Mouse (Mus musculus): ENCODE data around the gene 2010111I01Rik. TPM values are rescaled to one million over a fixed set of nuclear protein-coding genes. Genes with fewer than 3 reads are reported as not detected.

2010111I01Rik gene
- polyA plus RNA-seq, 1 experiment from 2014 or later: 129 TPM

DNA sequence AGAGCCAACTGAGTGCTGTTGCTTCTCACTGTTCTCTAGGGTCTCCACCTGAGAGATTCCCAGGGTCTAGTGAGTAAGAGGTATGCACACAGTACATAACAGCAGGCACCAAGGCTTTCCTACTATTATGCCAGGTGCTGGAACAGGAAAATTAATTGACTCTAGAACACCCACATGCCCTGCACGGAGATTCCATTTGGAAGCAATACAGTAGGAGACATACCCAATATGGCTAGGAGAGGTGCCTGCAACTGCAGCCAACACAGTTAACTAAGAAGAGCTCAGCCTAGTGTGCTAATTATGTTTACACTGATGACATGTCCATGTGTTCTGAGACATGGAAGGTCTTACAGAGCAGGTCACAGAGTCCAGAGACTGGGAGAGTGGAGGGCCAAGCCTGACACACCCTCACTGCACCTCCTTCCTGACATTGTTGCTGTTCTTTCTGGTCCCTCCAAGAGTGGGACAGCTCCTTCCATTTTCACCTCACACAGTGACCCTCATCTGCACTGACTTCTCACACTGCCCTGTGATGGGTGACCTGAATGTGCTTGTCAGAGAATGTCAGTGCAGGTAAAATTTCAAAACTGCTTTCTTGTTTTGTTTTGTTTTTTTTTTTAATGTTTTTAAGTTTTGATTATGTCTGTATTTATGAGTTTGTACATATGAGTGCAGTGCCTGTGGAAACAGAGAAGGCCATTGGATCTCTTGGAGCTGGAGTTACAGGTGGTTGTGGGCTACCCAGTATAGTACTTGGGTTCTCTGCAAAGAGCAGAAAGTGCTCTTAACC is 297.7 kb downstream of the 2010111I01Rik start:
- WGBS: 92% methylated on average over 1 of the region's 1 CpGs
- Histone ChIP-seq H3K27me3 (no peaks in the 10 kb centered on the region), H3K4me3 (no peak overlapping the region), H3K9me3 (no peaks in the 10 kb centered on the region), H3K27ac (no peak overlapping the region), H3K9ac (no peak overlapping the region), H3K4me1 (peaks cover 41% of the 10 kb centered on the region), H3K36me3 (peaks cover 15% of the 10 kb centered on the region; the same call in 1 of the 2 replicates), H3K4me2 (no peak overlapping the region)
- ATAC-seq (ENCODE audit: borderline replicate concordance, extremely low read depth, low FRiP score, low TSS enrichment): no peak

DNA sequence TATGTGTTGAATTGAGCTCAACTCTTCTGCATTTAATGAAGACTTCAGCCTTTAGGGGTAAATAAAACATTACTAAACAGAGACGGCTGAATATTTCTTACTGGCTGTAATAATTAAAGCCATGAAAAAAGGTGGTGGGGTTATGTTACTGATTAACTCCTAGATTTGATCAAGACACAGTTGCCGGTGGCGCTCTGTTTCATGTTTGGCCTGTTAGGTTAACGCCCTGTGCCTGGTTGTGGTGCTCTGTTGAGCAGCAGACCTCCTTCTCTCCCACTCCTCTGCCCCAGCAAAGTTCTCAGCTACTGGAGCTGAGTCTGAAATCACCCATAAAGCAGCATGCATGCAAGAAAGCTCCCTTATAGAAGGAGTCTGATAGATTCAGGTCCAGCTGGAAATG is 303.7 kb downstream of the 2010111I01Rik start:
- H3K4me2 ChIP-seq: no peak overlapping the region
- no peak overlapping the region for H3K9ac ChIP-seq
- no peak for ATAC-seq (ENCODE audit: borderline replicate concordance, extremely low read depth, low FRiP score, low TSS enrichment)
- WGBS: 53% methylated on average over 4 of the region's 4 CpGs
- no peaks in the 10 kb centered on the region for H3K9me3 ChIP-seq
- H3K36me3 ChIP-seq: peaks cover 7% of the 10 kb centered on the region; the same call in 1 of the 2 replicates
- peak overlapping the region; percentile 58 for H3K27ac ChIP-seq
- H3K4me1 ChIP-seq: peaks cover 47% of the 10 kb centered on the region
- no peak overlapping the region for H3K4me3 ChIP-seq
- no peaks in the 10 kb centered on the region for H3K27me3 ChIP-seq

DNA sequence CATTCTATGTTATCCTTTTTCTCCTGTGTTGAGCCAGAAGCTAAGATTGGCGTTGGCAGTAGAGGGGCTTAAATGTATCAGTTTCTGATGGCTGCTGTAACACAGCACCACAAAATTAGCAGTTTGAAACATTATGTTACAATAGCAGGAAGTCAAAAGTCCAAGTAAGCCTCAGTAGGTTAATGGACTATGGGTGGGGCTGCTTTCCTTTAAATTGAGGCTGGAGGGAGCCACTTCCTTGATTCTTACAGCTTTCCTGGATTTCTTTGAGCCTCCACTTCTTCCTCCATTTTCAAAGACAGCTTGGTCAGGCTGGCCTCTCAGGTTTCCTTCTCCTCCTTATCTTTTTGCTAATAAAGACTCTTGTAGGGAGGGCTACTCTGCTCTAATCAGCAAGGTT is 304.1 kb downstream of the 2010111I01Rik start:
- WGBS: 70% methylated on average over 1 of the region's 1 CpGs
- Histone ChIP-seq H3K27me3 (no peaks in the 10 kb centered on the region), H3K4me2 (no peak overlapping the region), H3K9ac (no peak overlapping the region), H3K4me1 (peaks cover 47% of the 10 kb centered on the region), H3K27ac (peak overlapping the region; percentile 58), H3K36me3 (0 out of 2 replicates have a peak, but pooled peaks cover 3% of the 10 kb centered on the region), H3K4me3 (no peak overlapping the region), H3K9me3 (no peaks in the 10 kb centered on the region)
- no peak for ATAC-seq (ENCODE audit: borderline replicate concordance, extremely low read depth, low FRiP score, low TSS enrichment)

DNA sequence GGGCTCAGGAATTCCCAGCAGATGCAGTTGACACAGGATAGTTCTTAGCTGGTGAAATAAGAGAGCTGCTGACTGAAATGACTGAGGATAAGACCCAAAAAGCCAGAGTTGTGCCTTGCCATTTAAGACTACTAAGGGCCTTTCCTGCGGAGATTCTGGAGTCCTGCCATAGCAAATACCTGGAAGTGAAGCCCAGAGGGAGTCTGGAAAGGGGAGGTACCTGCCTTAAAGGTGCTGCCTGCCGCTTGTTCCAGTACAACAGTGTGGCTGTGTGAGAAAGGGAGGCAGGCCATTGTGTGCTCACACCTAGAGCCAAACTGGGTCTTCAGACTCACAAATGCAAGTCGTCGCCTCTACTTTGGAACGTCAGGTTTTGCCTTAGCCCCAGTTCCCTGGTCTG is 305.5 kb downstream of the 2010111I01Rik start:
- WGBS: 44% methylated on average over 5 of the region's 5 CpGs
- Histone ChIP-seq H3K9ac (0 out of 2 replicates have a peak overlapping the region, but pooled peaks have one; percentile 4), H3K36me3 (0 out of 2 replicates have a peak, but pooled peaks cover 3% of the 10 kb centered on the region), H3K4me2 (peak overlapping the region; percentile 42), H3K4me1 (peaks cover 54% of the 10 kb centered on the region), H3K4me3 (peak overlapping the region; percentile 6), H3K9me3 (no peaks in the 10 kb centered on the region), H3K27ac (peak overlapping the region; percentile 66), H3K27me3 (no peaks in the 10 kb centered on the region)
- no peak for ATAC-seq (ENCODE audit: borderline replicate concordance, extremely low read depth, low FRiP score, low TSS enrichment)

GRCm38 (mm10) chr13:63272017-63272601 is 307.4 kb downstream of the 2010111I01Rik start:
- 0 out of 2 replicates have a peak, but pooled peaks cover 3% of the 10 kb centered on the region for H3K36me3 ChIP-seq
- H3K9me3 ChIP-seq: no peaks in the 10 kb centered on the region
- peaks cover 64% of the 10 kb centered on the region for H3K4me1 ChIP-seq
- H3K4me3 ChIP-seq: peak overlapping the region; percentile 49
- ATAC-seq (ENCODE audit: borderline replicate concordance, extremely low read depth, low FRiP score, low TSS enrichment): peak; percentile 3; the same call in 1 of the 2 replicates
- H3K9ac ChIP-seq: peak overlapping the region; percentile 54; the same call in 1 of the 2 replicates
- H3K27me3 ChIP-seq: no peaks in the 10 kb centered on the region
- H3K27ac ChIP-seq: peak overlapping the region; percentile 96
- 20% methylated on average over 16 of the region's 16 CpGs for WGBS
- peak overlapping the region; percentile 52 for H3K4me2 ChIP-seq

GRCm38 (mm10) chr13:63272602-63273229 is 308.0 kb downstream of the 2010111I01Rik start:
- Histone ChIP-seq H3K4me1 (peaks cover 70% of the 10 kb centered on the region), H3K36me3 (0 out of 2 replicates have a peak, but pooled peaks cover 3% of the 10 kb centered on the region), H3K9me3 (no peaks in the 10 kb centered on the region), H3K4me2 (peak overlapping the region; percentile 52), H3K27ac (peak overlapping the region; percentile 96), H3K9ac (peak overlapping the region; percentile 54), H3K27me3 (no peaks in the 10 kb centered on the region), H3K4me3 (peak overlapping the region; percentile 49)
- ATAC-seq (ENCODE audit: borderline replicate concordance, extremely low read depth, low FRiP score, low TSS enrichment): peak; percentile 92
- WGBS: 13% methylated on average over 27 of the region's 27 CpGs

DNA sequence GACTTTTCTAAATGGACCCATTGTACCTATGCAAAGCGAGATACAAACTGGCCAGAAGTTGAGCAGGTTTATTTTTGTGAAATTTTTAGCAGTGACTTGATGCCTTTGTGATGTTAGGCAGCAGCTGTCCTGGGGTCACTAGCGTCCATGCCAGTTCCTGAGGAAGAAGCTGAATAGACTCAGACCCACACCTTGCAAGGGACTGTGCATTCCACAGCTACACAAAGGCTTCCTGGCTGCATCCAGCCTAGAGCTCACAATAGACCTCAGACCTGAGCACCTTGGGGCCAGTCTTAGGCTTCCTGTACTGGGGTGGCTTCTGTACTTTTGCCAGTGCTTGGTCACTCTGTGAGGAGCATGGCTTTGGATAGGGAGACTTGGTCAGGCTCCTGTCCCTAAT is 309.2 kb downstream of the 2010111I01Rik start:
- H3K27me3 ChIP-seq: no peaks in the 10 kb centered on the region
- no peaks in the 10 kb centered on the region for H3K9me3 ChIP-seq
- peak overlapping the region; percentile 53 for H3K4me2 ChIP-seq
- peak overlapping the region; percentile 63 for H3K27ac ChIP-seq
- no peaks in the 10 kb centered on the region for H3K36me3 ChIP-seq
- no peak for ATAC-seq (ENCODE audit: borderline replicate concordance, extremely low read depth, low FRiP score, low TSS enrichment)
- WGBS: 46% methylated on average over 2 of the region's 2 CpGs
- peak overlapping the region; percentile 49 for H3K4me3 ChIP-seq
- H3K4me1 ChIP-seq: peaks cover 75% of the 10 kb centered on the region
- peak overlapping the region; percentile 38 for H3K9ac ChIP-seq

- Histone ChIP-seq H3K27me3 (no peaks in the 10 kb centered on the region), H3K4me2 (peak overlapping the region; percentile 53), H3K9me3 (no peaks in the 10 kb centered on the region), H3K9ac (peak overlapping the region; percentile 38), H3K4me3 (peak overlapping the region; percentile 49), H3K36me3 (no peaks in the 10 kb centered on the region), H3K4me1 (peaks cover 77% of the 10 kb centered on the region), H3K27ac (peak overlapping the region; percentile 63)
- ATAC-seq (ENCODE audit: borderline replicate concordance, extremely low read depth, low FRiP score, low TSS enrichment): no peak
- 49% methylated on average over 10 of the region's 10 CpGs for WGBS
Measured at GRCm38 (mm10) chr13:63274488-63275166, 309.9 kb downstream of the 2010111I01Rik start.

DNA sequence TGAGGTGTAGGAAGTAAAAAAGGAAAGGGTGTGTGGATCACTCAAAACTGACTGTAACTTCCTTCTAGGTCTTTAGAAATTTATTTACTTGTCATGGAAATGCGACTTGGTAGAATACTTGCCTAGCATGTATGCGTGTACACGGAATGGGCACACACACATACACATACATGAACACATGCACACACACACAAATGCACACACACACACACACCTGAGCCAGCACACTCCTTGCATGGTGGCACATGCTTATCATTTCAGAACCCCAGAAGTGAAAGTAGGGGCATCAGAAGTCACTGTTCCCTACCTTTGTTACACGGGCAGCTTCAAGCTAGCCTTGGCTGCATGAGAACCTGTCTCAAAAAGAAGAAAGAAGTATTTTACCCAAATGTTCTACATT is 311.7 kb downstream of the 2010111I01Rik start:
- WGBS: 62% methylated on average over 4 of the region's 4 CpGs
- Histone ChIP-seq H3K36me3 (no peaks in the 10 kb centered on the region), H3K9ac (no peak overlapping the region), H3K4me3 (0 out of 2 replicates have a peak overlapping the region, but pooled peaks have one; percentile 2), H3K9me3 (no peaks in the 10 kb centered on the region), H3K4me2 (peak overlapping the region; percentile 53), H3K27ac (peak overlapping the region; percentile 88), H3K4me1 (peaks cover 83% of the 10 kb centered on the region), H3K27me3 (no peaks in the 10 kb centered on the region)
- no peak for ATAC-seq (ENCODE audit: borderline replicate concordance, extremely low read depth, low FRiP score, low TSS enrichment)

- H3K36me3 ChIP-seq: peaks cover 7% of the 10 kb centered on the region
- 35% methylated on average over 5 of the region's 5 CpGs for WGBS
- H3K4me1 ChIP-seq: peaks cover 84% of the 10 kb centered on the region
- H3K9me3 ChIP-seq: no peaks in the 10 kb centered on the region
- H3K9ac ChIP-seq: no peak overlapping the region
- ATAC-seq (ENCODE audit: borderline replicate concordance, extremely low read depth, low FRiP score, low TSS enrichment): no peak
- H3K4me3 ChIP-seq: no peak overlapping the region
- H3K27me3 ChIP-seq: no peaks in the 10 kb centered on the region
- peak overlapping the region; percentile 53 for H3K4me2 ChIP-seq
- peak overlapping the region; percentile 88 for H3K27ac ChIP-seq
Measured at GRCm38 (mm10) chr13:63277316-63277715, 312.6 kb downstream of the 2010111I01Rik start.

- no peak overlapping the region for H3K9ac ChIP-seq
- WGBS: 12% methylated on average over 5 of the region's 5 CpGs
- H3K27me3 ChIP-seq: no peaks in the 10 kb centered on the region
- peaks cover 79% of the 10 kb centered on the region for H3K4me1 ChIP-seq
- H3K4me3 ChIP-seq: peak overlapping the region; percentile 24
- H3K4me2 ChIP-seq: peak overlapping the region; percentile 53
- peaks cover 14% of the 10 kb centered on the region for H3K36me3 ChIP-seq
- H3K9me3 ChIP-seq: no peaks in the 10 kb centered on the region
- ATAC-seq (ENCODE audit: borderline replicate concordance, extremely low read depth, low FRiP score, low TSS enrichment): no peak
- peak overlapping the region; percentile 88 for H3K27ac ChIP-seq
Measured at GRCm38 (mm10) chr13:63278141-63278631, 313.5 kb downstream of the 2010111I01Rik start.
